Mouse (Mus musculus) T-helper 17 cell (primary cell): ENCODE measurements at regions not wholly inside any gene's neighbourhood (a gene's known extent, or its start where the extent isn't known, plus 50 kb on each side); places are given as distances from the start of the nearest gene placed in this dataset.

Experiments used
- in situ Hi-C, 2 experiments: fragments of 300-600 bp; cut with MboI, MseI; formaldehyde crosslinking; loops; 1 replicate in 1 of 2; 2 replicates in 1 of 2; pipeline ENCODE4 v1.15.1; 2025; ENCODE audit warnings: high pct_unique_total_duplicates in 2 of 2

DNA sequence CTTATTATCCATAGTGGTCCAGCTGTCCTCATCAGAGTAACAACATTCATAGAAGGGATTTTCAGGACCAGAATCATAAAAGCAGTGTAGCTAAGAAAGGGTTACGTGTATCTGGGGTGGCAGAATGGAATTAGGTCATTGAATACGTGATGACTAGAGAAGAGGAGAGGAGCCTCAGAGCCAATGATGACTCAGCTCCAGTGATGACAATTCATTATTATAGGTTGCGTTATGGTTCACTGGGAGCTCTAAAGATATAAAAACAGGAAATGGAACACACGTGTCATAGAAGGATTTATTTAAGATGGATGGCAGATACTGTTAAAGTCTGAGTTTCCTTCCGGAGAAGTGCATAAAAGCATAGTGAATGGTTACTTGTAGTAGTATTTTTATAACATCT, 291.6 kb downstream of the Isl1 start:
- in situ Hi-C loops, result no loop called here

DNA sequence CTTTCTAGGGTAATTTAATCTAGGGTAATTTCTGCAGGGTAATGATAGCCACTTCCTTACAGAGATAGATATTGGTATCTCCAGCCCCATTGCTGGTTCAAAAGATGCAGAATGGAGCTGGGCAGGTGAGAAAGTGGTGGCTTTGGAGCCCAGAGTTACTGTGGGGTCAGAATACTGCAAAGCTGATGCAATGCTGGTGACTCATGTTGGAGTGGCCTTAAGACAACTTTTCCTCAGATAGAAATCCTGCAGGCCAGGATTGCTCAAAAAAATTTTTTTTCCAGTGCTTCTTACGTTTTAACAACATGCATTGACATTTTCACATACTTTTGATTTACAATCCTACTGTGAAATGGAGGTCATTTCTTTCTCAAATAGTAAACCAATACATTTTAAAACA, 305.8 kb downstream of the Isl1 start:
- in situ Hi-C loops, result no loop called here

DNA sequence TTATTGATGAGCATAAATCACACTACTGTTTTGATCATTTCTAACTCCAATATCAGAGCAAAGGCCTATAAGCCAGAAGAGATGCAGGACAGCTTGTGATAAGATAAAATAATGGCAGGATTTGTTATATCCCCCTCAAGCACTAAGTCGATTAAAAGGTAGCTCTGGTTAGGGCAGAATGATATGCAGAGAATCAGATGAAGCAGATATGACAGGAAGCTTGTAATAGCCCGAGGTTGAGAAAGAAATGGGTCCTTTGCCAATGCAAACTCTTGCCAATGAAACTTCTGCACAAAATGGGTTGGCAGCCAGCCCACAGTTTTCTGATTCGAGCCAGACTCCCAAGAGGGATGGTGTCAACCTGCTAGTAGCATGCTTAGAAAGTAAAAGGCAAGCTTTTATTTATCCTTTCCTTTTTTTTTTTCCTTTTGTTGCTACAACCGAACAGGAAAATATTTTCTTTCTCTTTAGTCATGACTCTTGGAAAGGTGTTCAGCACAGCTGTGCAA, 307.0 kb downstream of the Isl1 start:
- in situ Hi-C loops, result no loop called here

DNA sequence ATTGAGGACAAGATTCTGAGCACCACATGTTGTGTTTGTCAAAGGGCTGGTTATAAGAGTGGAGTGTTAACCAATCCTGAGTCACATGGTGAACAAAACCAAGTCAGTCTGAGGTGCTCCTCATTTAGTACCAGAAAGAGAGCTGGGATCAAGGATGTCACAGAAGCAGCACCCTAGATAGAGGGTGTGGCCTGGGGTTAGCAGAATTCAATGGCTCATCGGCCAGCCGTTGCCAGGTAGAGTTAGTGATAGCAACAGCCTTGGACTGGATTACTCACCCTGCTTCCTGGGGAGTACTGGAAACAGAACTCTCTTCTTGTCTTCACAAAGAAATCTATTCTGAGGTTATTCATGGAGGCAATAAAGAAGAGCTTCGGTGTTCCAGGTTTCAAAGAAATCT, 318.9 kb downstream of the Isl1 start:
- in situ Hi-C loops, result no loop called here

DNA sequence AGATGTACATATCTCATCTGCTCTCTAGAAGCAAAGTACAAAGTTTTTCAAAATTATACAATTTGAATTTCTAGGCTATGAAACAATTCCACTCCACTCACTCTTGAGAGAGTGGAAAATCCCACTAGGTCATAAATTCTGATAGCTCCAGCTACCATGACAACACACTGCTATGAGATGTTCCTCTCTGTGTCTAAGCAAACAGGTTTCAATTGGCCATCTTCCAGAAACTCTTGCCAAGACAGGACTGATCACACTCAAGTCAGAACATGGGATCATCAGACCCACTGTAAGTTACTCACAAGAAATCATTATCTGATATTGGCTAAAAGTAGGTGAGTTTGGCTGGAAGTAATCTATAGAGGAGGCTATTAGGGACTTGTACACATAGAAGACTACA, 320.4 kb downstream of the Isl1 start:
- in situ Hi-C loops, result no loop called here

DNA sequence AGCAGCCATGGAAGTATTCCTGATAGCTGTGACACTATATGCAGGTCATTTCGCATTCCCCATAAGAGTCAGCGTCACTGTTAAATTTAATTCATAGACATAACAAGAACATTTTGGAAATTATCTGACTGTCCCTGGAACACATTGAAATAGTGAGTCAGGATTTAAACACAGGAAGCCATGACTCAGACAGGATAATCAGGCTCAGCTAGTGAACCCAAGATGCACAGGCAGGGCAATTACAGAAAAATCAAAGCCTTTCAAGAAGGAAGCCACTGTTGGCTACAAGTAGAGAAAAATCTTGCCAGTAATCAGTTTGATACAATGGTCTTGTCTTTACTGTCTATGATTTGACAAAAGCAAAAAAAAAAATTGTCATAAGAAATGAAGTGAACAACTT, 323.2 kb downstream of the Isl1 start:
- in situ Hi-C loops, result no loop called here

DNA sequence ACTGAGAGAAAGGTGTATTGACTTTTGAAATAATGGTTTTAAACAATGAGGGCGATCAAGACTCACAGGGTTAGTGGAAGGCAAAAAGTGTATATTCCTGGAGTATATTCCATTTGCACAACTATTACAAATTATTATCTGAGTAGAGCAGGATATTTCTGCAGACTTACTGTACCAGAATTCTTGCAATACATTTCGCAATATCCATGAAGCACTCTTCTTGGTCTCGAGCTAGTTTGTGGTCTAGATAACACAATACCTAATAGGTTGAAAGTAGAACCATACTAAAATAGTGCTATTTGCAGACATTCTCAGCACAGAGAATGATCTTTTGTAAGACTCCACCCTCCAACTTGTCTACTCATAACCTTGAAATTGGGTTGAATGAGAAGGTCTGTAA, 323.8 kb downstream of the Isl1 start:
- in situ Hi-C loops, result no loop called here

DNA sequence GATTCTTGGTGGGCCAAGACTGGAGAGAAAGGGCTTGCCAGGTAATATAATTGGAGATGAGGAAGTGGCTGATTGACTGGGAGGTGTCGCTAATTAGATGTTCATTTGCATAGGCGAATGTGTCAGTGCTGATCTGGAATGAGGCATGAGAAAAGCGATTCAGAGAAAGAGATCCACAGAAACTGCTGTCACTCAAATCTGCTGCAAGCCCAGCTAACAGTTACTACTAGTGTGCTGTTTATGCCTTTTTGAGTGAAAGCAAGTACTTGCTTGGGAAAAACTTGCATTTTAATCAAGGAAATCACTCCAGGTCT, 331.6 kb downstream of the Isl1 start:
- in situ Hi-C loops, result no loop called here

DNA sequence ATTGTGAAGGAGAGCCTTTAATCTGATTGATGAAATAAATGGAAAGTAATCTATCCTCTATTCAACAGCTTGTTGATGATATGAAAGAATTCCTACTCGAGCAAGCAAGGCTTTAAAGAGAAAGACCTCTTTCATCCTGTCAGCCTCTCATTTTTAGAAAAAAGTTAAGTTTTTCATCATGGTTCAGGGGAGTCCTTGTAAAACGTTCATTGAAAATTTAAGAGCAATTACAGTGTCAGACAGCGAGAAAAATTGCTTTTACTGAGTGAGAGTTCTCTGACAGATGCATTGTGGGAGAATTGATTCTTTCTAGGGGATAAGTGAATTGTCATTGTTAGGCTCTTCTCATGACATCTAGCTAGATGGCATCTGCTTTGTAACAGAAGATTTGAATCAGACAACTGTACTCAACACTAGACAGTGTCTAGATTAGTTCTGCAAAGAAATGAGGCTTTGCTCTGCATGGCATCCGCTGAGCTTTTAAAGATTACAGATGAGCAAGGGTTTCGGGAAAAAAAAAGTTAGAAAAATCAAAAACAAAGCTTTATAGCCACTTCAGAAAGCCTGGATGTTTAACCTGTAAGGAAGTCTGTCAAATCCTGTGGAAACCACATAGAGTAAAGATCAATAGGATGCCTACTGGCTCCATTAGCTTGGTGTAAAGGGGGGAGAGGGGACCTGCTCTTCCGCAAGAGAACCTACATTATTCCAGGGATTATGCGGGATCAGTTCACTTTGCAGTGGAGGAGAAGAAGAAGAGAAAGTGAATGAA, 332.2 kb downstream of the Isl1 start:
- in situ Hi-C loops, result no loop called here
